Mouse (Mus musculus): ENCODE measurements at regions not wholly inside any gene's neighbourhood (a gene's known extent, or its start where the extent isn't known, plus 50 kb on each side); places are given as distances from the start of the nearest gene placed in this dataset.

- Histone ChIP-seq H3ac (ENCODE audit: control insufficient read depth, insufficient read length, low read depth) (no peak overlapping the region), H3K79me3 (ENCODE audit: low read depth) (no peaks in the 10 kb centered on the region), H3K79me2 (ENCODE audit: control insufficient read depth, insufficient read depth) (no peaks in the 10 kb centered on the region), H3K4me3 (ENCODE audit: insufficient read depth, poor library complexity, severe bottlenecking) (no peak overlapping the region), H3K27me3 (ENCODE audit: control insufficient read depth, insufficient read depth, insufficient read length) (no peaks in the 10 kb centered on the region), H3K36me3 (ENCODE audit: control insufficient read depth, insufficient read depth) (no peaks in the 10 kb centered on the region)
- TF ChIP-seq USF1 (IDR thresholded peaks at IDR 0.05; ENCODE audit: low read depth) (no peak), CTCF (IDR thresholded peaks at IDR 0.05; ENCODE audit: control insufficient read depth, insufficient read depth, insufficient read length) (peak; percentile 68)
Measured at GRCm38 (mm10) chr5:93328059-93328458, 61.0 kb downstream of the Ccng2 start.

GRCm38 (mm10) chr5:93330851-93331250 is 63.8 kb downstream of the Ccng2 start:
- H3K79me3 ChIP-seq (ENCODE audit: low read depth), result no peaks in the 10 kb centered on the region
- no peaks in the 10 kb centered on the region for H3K27me3 ChIP-seq (ENCODE audit: control insufficient read depth, insufficient read depth, insufficient read length)
- H3K79me2 ChIP-seq (ENCODE audit: control insufficient read depth, insufficient read depth), result no peaks in the 10 kb centered on the region
- no peak overlapping the region for H3K4me3 ChIP-seq (ENCODE audit: insufficient read depth, poor library complexity, severe bottlenecking)
- H3K36me3 ChIP-seq (ENCODE audit: control insufficient read depth, insufficient read depth), result no peaks in the 10 kb centered on the region
- no peak overlapping the region for H3ac ChIP-seq (ENCODE audit: control insufficient read depth, insufficient read length, low read depth)
- TF ChIP-seq FOSL1 (IDR thresholded peaks at IDR 0.05; ENCODE audit: insufficient read depth, low read length, poor library complexity, severe bottlenecking) (no peak), USF1 (IDR thresholded peaks at IDR 0.05; ENCODE audit: low read depth) (no peak), MAX (IDR thresholded peaks at IDR 0.05) (no peak), MYOD1 (IDR thresholded peaks at IDR 0.05; ENCODE audit: control insufficient read depth, insufficient read length, low read depth) (no peak), CTCF (IDR thresholded peaks at IDR 0.05; ENCODE audit: control insufficient read depth, insufficient read depth, insufficient read length) (no peak), MYOG (IDR thresholded peaks at IDR 0.05; ENCODE audit: control insufficient read depth, extremely low read depth, insufficient read length) (no peak), CEBPB (IDR thresholded peaks at IDR 0.05; ENCODE audit: low read depth) (no peak)

GRCm38 (mm10) chr5:93353101-93353500 is 86.0 kb downstream of the Ccng2 start:
- no peak for TF ChIP-seq MYOG (IDR thresholded peaks at IDR 0.05; ENCODE audit: control insufficient read depth, extremely low read depth, insufficient read length)
- TF ChIP-seq CEBPB (IDR thresholded peaks at IDR 0.05; ENCODE audit: low read depth), result no peak
- no peak for TF ChIP-seq USF1 (IDR thresholded peaks at IDR 0.05; ENCODE audit: low read depth)
- H3K27me3 ChIP-seq (ENCODE audit: control insufficient read depth, insufficient read depth, insufficient read length), result no peaks in the 10 kb centered on the region

More at GRCm38 (mm10) chr5:93353101-93353500, 86.0 kb downstream of the Ccng2 start:
- Histone ChIP-seq H3K79me3 (ENCODE audit: low read depth) (no peaks in the 10 kb centered on the region), H3K36me3 (ENCODE audit: control insufficient read depth, insufficient read depth) (no peaks in the 10 kb centered on the region), H3K79me2 (ENCODE audit: control insufficient read depth, insufficient read depth) (no peaks in the 10 kb centered on the region), H3ac (ENCODE audit: control insufficient read depth, insufficient read length, low read depth) (no peak overlapping the region), H3K4me3 (ENCODE audit: insufficient read depth, poor library complexity, severe bottlenecking) (no peak overlapping the region)

Data from C2C12 (cell line).